17 mouse cellular contexts compared by ENCODE assay signal in the genomic region with DNA sequence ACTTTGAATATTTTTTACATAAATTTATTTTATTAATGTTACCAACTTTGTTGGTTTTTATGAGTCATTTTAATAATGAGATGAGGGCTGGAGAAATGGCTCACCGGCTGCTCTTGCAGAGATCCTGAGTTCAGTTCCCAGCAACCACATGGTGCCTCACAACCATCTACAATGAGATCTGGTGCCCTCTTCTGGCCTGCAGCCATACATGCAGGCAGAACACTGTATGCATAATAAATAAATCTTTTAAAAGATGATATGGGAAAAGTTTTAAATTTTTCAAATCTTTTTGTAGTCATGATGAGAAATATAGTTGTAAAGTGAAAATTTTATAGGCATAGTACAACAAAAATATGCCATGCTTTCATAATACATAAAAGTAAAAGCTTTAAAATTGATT. TPM values are rescaled to one million over a fixed set of nuclear protein-coding genes. Genes with fewer than 3 reads are reported as not detected.
DNase-seq lines count a peak whose midpoint lies in the region; ATAC-seq and TF ChIP-seq lines count a peak whose summit lies in the region.
"Had no signal": no experiment of that assay in that cellular context is flagged by ENCODE, and none has a peak within 500 bp of the region (broad histone marks: within the 10 kb centered on the region; RNA-seq: fewer than 3 reads in every experiment).

No protein-coding gene starts in this region.

- H3K9me3 ChIP-seq in hindbrain, postnatal 0 days (ENCODE audit: low read length), result no peaks in the 10 kb centered on the region
- H3K9me3 ChIP-seq in hindbrain, embryonic 16.5 days (ENCODE audit: control insufficient read depth, low read length), result no peaks in the 10 kb centered on the region
- no peaks in the 10 kb centered on the region for H3K9me3 ChIP-seq in lung, postnatal 0 days (ENCODE audit: low read length)
- H3K9me3 ChIP-seq: forebrain, embryonic 12.5 days; midbrain, embryonic 13.5 days; stomach, embryonic 15.5 days had no signal

- no peak overlapping the region for H3K27ac ChIP-seq in hindbrain, postnatal 0 days
- H3K27ac ChIP-seq in hindbrain, embryonic 16.5 days (ENCODE audit: low read depth, low read length), result no peak overlapping the region
- H3K27ac ChIP-seq in lung, postnatal 0 days (ENCODE audit: low read length), result no peak overlapping the region
- H3K27ac ChIP-seq: forebrain, embryonic 12.5 days; hindbrain, embryonic 10.5 days; macrophage; midbrain, embryonic 13.5 days; stomach, embryonic 15.5 days had no signal

- no peak for TF ChIP-seq EP300 in lung, postnatal 0 days (IDR thresholded peaks at IDR 0.05)

- no peak overlapping the region for H3K4me2 ChIP-seq in hindbrain, postnatal 0 days (ENCODE audit: low read depth, low read length)
- no peak overlapping the region for H3K4me2 ChIP-seq in hindbrain, embryonic 16.5 days (ENCODE audit: low read length)
- no peak overlapping the region for H3K4me2 ChIP-seq in lung, postnatal 0 days (replicated peaks; ENCODE audit: low read depth, low read length)
- H3K4me2 ChIP-seq: forebrain, embryonic 12.5 days; heart, embryonic 11.5 days; midbrain, embryonic 13.5 days; stomach, embryonic 15.5 days had no signal

- no peak overlapping the region for H3K4me3 ChIP-seq in hindbrain, postnatal 0 days (ENCODE audit: low read length)
- H3K4me3 ChIP-seq in hindbrain, embryonic 16.5 days (ENCODE audit: low read length), result no peak overlapping the region
- no peak overlapping the region for H3K4me3 ChIP-seq in lung, postnatal 0 days (ENCODE audit: low read depth, low read length)
- H3K4me3 ChIP-seq: forebrain, embryonic 12.5 days; hindbrain, embryonic 10.5 days; midbrain, embryonic 13.5 days; stomach, embryonic 15.5 days had no signal

- ATAC-seq in hindbrain, postnatal 0 days, result no peak
- ATAC-seq in hindbrain, embryonic 16.5 days, result no peak
- no peak for ATAC-seq in lung, postnatal 0 days
- ATAC-seq: midbrain, embryonic 13.5 days had no signal

- H3K4me1 ChIP-seq in hindbrain, postnatal 0 days (ENCODE audit: insufficient read depth, low read length), result no peaks in the 10 kb centered on the region
- no peaks in the 10 kb centered on the region for H3K4me1 ChIP-seq in hindbrain, embryonic 16.5 days (ENCODE audit: control insufficient read depth, insufficient read depth, low read depth, low read length)
- no peaks in the 10 kb centered on the region for H3K4me1 ChIP-seq in lung, postnatal 0 days (ENCODE audit: insufficient read depth, low read depth, low read length)
- H3K4me1 ChIP-seq: forebrain, embryonic 12.5 days; hindbrain, embryonic 10.5 days; midbrain, embryonic 13.5 days; stomach, embryonic 15.5 days had no signal

- 86% methylated on average over 1 of the region's 1 CpGs for WGBS in hindbrain, postnatal 0 days
- WGBS in hindbrain, embryonic 16.5 days, result 88% methylated on average over 1 of the region's 1 CpGs
- 95% methylated on average over 1 of the region's 1 CpGs for WGBS in lung, postnatal 0 days

- DNase-seq in hindbrain, postnatal 0 days (ENCODE audit: low spot score), result no peak
- DNase-seq in lung, postnatal 0 days (ENCODE audit: low spot score), result no peak
- DNase-seq in lung, postnatal 10 days, result no peak
- DNase-seq in ES-CJ7 (ENCODE audit: low read depth, low spot score), result peak; percentile 26
- DNase-seq in splenic B cell, adult 2 months (ENCODE audit: low read depth, low spot score), result peak; percentile 6
- DNase-seq in urinary bladder, postnatal 25 days (ENCODE audit: low spot score), result no peak
- DNase-seq: adrenal gland, postnatal 14 days; gastrocnemius, postnatal 14 days; kidney, adult 11 months had no signal

- H3K36me3 ChIP-seq in hindbrain, postnatal 0 days (ENCODE audit: insufficient read depth, low read length), result peaks cover 13% of the 10 kb centered on the region
- peaks cover 29% of the 10 kb centered on the region for H3K36me3 ChIP-seq in hindbrain, embryonic 16.5 days (ENCODE audit: control insufficient read depth, insufficient read depth, low read length)
- peaks cover 28% of the 10 kb centered on the region for H3K36me3 ChIP-seq in lung, postnatal 0 days (ENCODE audit: insufficient read depth, low read length)
- peaks cover 8% of the 10 kb centered on the region; the same call in 1 of the 2 replicates for H3K36me3 ChIP-seq in splenic B cell, adult 2 months (ENCODE audit: control insufficient read depth, insufficient read depth, low read length, poor library complexity, severe bottlenecking)

- H3K9ac ChIP-seq in hindbrain, postnatal 0 days (replicated peaks; ENCODE audit: low read length), result no peak overlapping the region
- no peak overlapping the region for H3K9ac ChIP-seq in hindbrain, embryonic 16.5 days (ENCODE audit: low read depth, low read length)
- H3K9ac ChIP-seq in lung, postnatal 0 days (replicated peaks; ENCODE audit: low read depth), result no peak overlapping the region
- H3K9ac ChIP-seq: forebrain, embryonic 12.5 days; midbrain, embryonic 13.5 days; stomach, embryonic 15.5 days had no signal

- peak; percentile 42; the same call in 1 of the 2 replicates for TF ChIP-seq CTCF in hindbrain, postnatal 0 days (IDR thresholded peaks at IDR 0.05; ENCODE audit: low read depth)
- TF ChIP-seq CTCF in lung, postnatal 0 days (IDR thresholded peaks at IDR 0.05), result peak; percentile 48

- H3K27me3 ChIP-seq in hindbrain, postnatal 0 days (ENCODE audit: insufficient read depth, low read length), result no peaks in the 10 kb centered on the region
- H3K27me3 ChIP-seq in hindbrain, embryonic 16.5 days (replicated peaks; ENCODE audit: control insufficient read depth, insufficient read depth, low read length), result no peaks in the 10 kb centered on the region
- no peaks in the 10 kb centered on the region for H3K27me3 ChIP-seq in lung, postnatal 0 days (replicated peaks; ENCODE audit: insufficient read depth, low read length)
- no peaks in the 10 kb centered on the region for H3K27me3 ChIP-seq in splenic B cell, adult 2 months (ENCODE audit: control insufficient read depth, insufficient read depth, low read length, poor library complexity, severe bottlenecking)
- H3K27me3 ChIP-seq: forebrain, embryonic 12.5 days; midbrain, embryonic 13.5 days; stomach, embryonic 15.5 days had no signal

RNA-seq across cellular contexts. Expression of gene Ppig, which starts 22.7 kb away (rescaled TPM):
- 9.9 and 11.3 TPM in 2 replicates for total RNA-seq in hindbrain, postnatal 0 days (2014; rRNA removed)
- polyA plus RNA-seq in hindbrain, postnatal 0 days (2015; fragmentation: Nextera tagmentation; extraction: Ambion mirVana), result 125 and 139 TPM in 2 replicates
- polyA plus RNA-seq in hindbrain, embryonic 16.5 days (2015; fragmentation: Nextera tagmentation; extraction: Ambion mirVana), result 114 and 131 TPM in 2 replicates
- polyA plus RNA-seq in lung, postnatal 0 days (2015; fragmentation: Nextera tagmentation; extraction: Ambion mirVana), result 95.1 and 96.5 TPM in 2 replicates

RNA-seq across cellular contexts. Expression of gene Fastkd1, which starts 31.8 kb away (rescaled TPM):
- total RNA-seq in hindbrain, postnatal 0 days (2014; rRNA removed), result 17.1 and 18.1 TPM in 2 replicates
- polyA plus RNA-seq in hindbrain, postnatal 0 days (2015; fragmentation: Nextera tagmentation; extraction: Ambion mirVana), result 10.8 and 12.3 TPM in 2 replicates
- polyA plus RNA-seq in hindbrain, embryonic 16.5 days (2015; fragmentation: Nextera tagmentation; extraction: Ambion mirVana), result 15.1 and 17.1 TPM in 2 replicates
- 5.4 and 6.2 TPM in 2 replicates for polyA plus RNA-seq in lung, postnatal 0 days (2015; fragmentation: Nextera tagmentation; extraction: Ambion mirVana)

RNA-seq across cellular contexts. Expression of gene Ccdc173, which starts 44.3 kb away (rescaled TPM):
- 0.10 TPM in 1 of 2 replicates, not detected in the other for total RNA-seq in hindbrain, postnatal 0 days (2014; rRNA removed)
- 1.7 and 1.9 TPM in 2 replicates for polyA plus RNA-seq in hindbrain, postnatal 0 days (2015; fragmentation: Nextera tagmentation; extraction: Ambion mirVana)
- polyA plus RNA-seq in hindbrain, embryonic 16.5 days (2015; fragmentation: Nextera tagmentation; extraction: Ambion mirVana), result 2.4 and 2.8 TPM in 2 replicates
- 2.3 and 2.5 TPM in 2 replicates for polyA plus RNA-seq in lung, postnatal 0 days (2015; fragmentation: Nextera tagmentation; extraction: Ambion mirVana)
- polyA plus RNA-seq: large intestine, adult 2 months had no signal

RNA-seq across cellular contexts. Expression of gene Phospho2, which starts 44.3 kb away (rescaled TPM):
- 14.3 and 19.8 TPM in 2 replicates for total RNA-seq in hindbrain, postnatal 0 days (2014; rRNA removed)
- 27.6 and 29.7 TPM in 2 replicates for polyA plus RNA-seq in hindbrain, postnatal 0 days (2015; fragmentation: Nextera tagmentation; extraction: Ambion mirVana)
- polyA plus RNA-seq in hindbrain, embryonic 16.5 days (2015; fragmentation: Nextera tagmentation; extraction: Ambion mirVana), result 32.1 and 36.5 TPM in 2 replicates
- 20.3 and 20.8 TPM in 2 replicates for polyA plus RNA-seq in lung, postnatal 0 days (2015; fragmentation: Nextera tagmentation; extraction: Ambion mirVana)

Comparison
In these comparisons a context has a peak if more than half of its experiments do, and no peak if none do; other contexts are left out.
1. DNase-seq: peak in ES-CJ7 (single experiment) and splenic B cell, adult 2 months (single experiment); none in hindbrain, postnatal 0 days (single experiment), lung, postnatal 0 days (single experiment), lung, postnatal 10 days (single experiment) and urinary bladder, postnatal 25 days (single experiment).